Mouse (Mus musculus) liver, embryonic 16.5 days (tissue): ENCODE measurements around the gene Dapk2. TPM values are rescaled to one million over a fixed set of nuclear protein-coding genes. Genes with fewer than 3 reads are reported as not detected.
A peak's percentile ranks its signal among the peaks of the same experiment; 100 is the strongest.

ENCODE experiments used
- ATAC-seq: fragments of 200-750 bp; cut with Nextera tagmentation; 2 replicates; pipeline ENCODE4 v1.8.0; 2017; ENCODE audit warnings: low read depth, mild to moderate bottlenecking, moderate number of reproducible peaks, moderate library complexity
- H3K27ac ChIP-seq: fragments of 300-500 bp; sonication (generic); 2 replicates; pipeline ENCODE4 v1.5.1; 2014; ENCODE audit warnings: mild to moderate bottlenecking, low read length
- H3K27me3 ChIP-seq: fragments of 300-500 bp; sonication (generic); 2 replicates; pipeline ENCODE4 v1.6.1; 2014; ENCODE audit warnings: low read depth, low read length, mixed read lengths; ENCODE audit not compliant: control insufficient read depth, insufficient read depth
- H3K36me3 ChIP-seq: fragments of 300-500 bp; sonication (generic); 2 replicates; pipeline ENCODE4 v1.6.1; 2014; ENCODE audit warnings: mild to moderate bottlenecking; ENCODE audit not compliant: control insufficient read depth, insufficient read depth
- H3K4me1 ChIP-seq: fragments of 300-500 bp; sonication (generic); 2 replicates; pipeline ENCODE4 v1.6.1; 2014; ENCODE audit warnings: low read depth, low read length, mixed read lengths; ENCODE audit not compliant: control insufficient read depth
- H3K4me2 ChIP-seq: fragments of 300-500 bp; sonication (generic); 2 replicates; pipeline ENCODE4 v1.6.1; 2014; ENCODE audit warnings: low read depth, low read length, mixed read lengths
- H3K4me3 ChIP-seq: fragments of 300-500 bp; sonication (generic); 2 replicates; pipeline ENCODE4 v1.5.1; 2014; ENCODE audit warnings: low read depth, mild to moderate bottlenecking, low read length
- H3K9ac ChIP-seq: fragments of 300-500 bp; sonication (generic); 2 replicates; pipeline ENCODE4 v1.6.1; 2014; ENCODE audit warnings: low read depth, low read length
- H3K9me3 ChIP-seq: fragments of 300-500 bp; sonication (generic); replicated peaks from 2 replicates; pipeline ENCODE4 v1.6.1; 2016; ENCODE audit warnings: low read length; ENCODE audit not compliant: control insufficient read depth
- WGBS: fragments of 180-500 bp; shearing (Covaris S2); extraction: QIAGEN DNeasy Blood & Tissue Kit; methylation state at CpG from one replicate; pipeline ENCODE4 v1.1.7; 2014; ENCODE audit not compliant: insufficient replicate concordance; 5-methylcytosine and 5-hydroxymethylcytosine counted together
- polyA plus RNA-seq: library from polyadenylated mRNA; unstranded; fragments of >200 nt; fragmentation: Nextera tagmentation; extraction: Ambion mirVana; gene quantifications from 2 replicates; pipeline ENCODE4 v1.2.1, GENCODE M21; 2015

The Dapk2 gene
- polyA plus RNA-seq: 32.7 and 33.7 TPM in 2 replicates

DNA sequence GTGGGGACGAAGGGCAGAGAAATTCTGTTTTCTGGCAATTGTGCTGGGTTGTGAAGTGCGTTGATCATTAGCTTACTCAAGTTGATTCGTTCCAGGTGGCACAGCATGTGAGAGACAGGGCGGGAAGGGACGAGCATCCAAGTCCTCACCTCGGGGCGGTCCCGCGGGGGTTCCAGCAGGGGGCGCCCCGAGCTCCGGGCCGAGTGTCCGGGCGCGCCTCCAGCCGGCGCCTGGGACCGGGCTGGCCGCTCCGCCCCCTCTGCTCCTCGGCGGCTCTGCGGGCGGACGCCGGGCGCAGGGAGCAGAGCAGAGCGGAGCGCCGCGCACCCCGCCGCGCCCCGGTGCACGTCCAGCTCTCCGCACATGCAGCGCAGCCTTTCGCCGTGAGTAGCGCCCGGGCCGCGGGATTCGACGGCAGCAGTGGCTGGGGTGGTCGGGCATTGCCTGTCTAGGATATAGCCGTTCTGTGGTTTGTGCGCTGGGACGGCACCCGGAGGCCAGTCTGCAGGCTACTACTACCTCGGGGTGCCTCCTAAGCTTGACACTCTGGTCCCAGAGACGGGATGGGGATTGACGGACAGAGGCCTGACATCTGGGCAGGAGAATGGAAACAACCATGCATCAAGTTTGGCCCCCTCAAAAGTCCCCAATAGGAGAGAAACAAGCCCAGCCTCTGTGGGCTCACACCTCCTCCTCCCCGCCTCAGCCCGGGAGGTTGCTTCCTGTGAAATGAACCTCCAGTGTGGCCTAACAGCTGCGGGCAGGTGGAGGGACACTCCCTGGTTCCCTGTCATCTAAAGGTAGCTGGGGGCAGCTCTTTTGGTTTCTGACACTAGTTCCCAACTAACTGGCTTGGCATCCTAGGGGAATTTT, at the start of gene Dapk2:
Gene Dapk2, plus strand, starts transcription at position 266 of the 873 bp plus-strand sequence.
- H3K9me3 ChIP-seq: no peaks in the 10 kb centered on the region
- ATAC-seq: peak; percentile 95
- under 1% methylated on average over 43 of the region's 58 CpGs for WGBS
- peaks cover 30% of the 10 kb centered on the region for H3K4me1 ChIP-seq
- peak within 1 kb of the TSS; percentile 86 for H3K27ac ChIP-seq
- peak within 1 kb of the TSS; percentile 86 for H3K9ac ChIP-seq
- peak within 1 kb of the TSS; percentile 80 for H3K4me2 ChIP-seq
- H3K4me3 ChIP-seq: peak within 1 kb of the TSS; percentile 77
- H3K36me3 ChIP-seq: no peaks in the 10 kb centered on the region
- no peaks in the 10 kb centered on the region for H3K27me3 ChIP-seq

- no peak overlapping the region for H3K4me3 ChIP-seq
- H3K27ac ChIP-seq: no peak overlapping the region
- no peaks in the 10 kb centered on the region for H3K9me3 ChIP-seq
- 90% methylated on average over 1 of the region's 1 CpGs for whole genome bisulfite sequencing
- no peak overlapping the region for H3K4me2 ChIP-seq
- H3K36me3 ChIP-seq: peaks cover 15% of the 10 kb centered on the region
- H3K27me3 ChIP-seq: no peaks in the 10 kb centered on the region
- H3K4me1 ChIP-seq: peaks cover 3% of the 10 kb centered on the region
- H3K9ac ChIP-seq: no peak overlapping the region
- no peak for ATAC-seq
Measured at GRCm38 (mm10) chr9:66109574-66109973, 48.4 kb upstream of the Dapk2 start.

GRCm38 (mm10) chr9:66110126-66110525, 47.9 kb upstream of the Dapk2 start:
- H3K9ac ChIP-seq: no peak overlapping the region
- H3K27ac ChIP-seq: no peak overlapping the region
- no peak for ATAC-seq
- H3K36me3 ChIP-seq: peaks cover 13% of the 10 kb centered on the region
- H3K4me3 ChIP-seq: no peak overlapping the region
- H3K9me3 ChIP-seq: no peaks in the 10 kb centered on the region
- no peak overlapping the region for H3K4me2 ChIP-seq
- 38% methylated on average over 8 of the region's 8 CpGs for WGBS
- H3K4me1 ChIP-seq: peaks cover 6% of the 10 kb centered on the region
- H3K27me3 ChIP-seq: no peaks in the 10 kb centered on the region

GRCm38 (mm10) chr9:66110611-66111379, 47.2 kb upstream of the Dapk2 start:
- Histone ChIP-seq H3K36me3 (peaks cover 9% of the 10 kb centered on the region; the same call in 1 of the 2 replicates), H3K4me3 (no peak overlapping the region), H3K4me1 (peaks cover 7% of the 10 kb centered on the region), H3K27ac (no peak overlapping the region), H3K27me3 (no peaks in the 10 kb centered on the region), H3K4me2 (no peak overlapping the region), H3K9ac (no peak overlapping the region), H3K9me3 (no peaks in the 10 kb centered on the region)
- ATAC-seq: no peak
- WGBS: 81% methylated on average over 8 of the region's 8 CpGs

GRCm38 (mm10) chr9:66114341-66114740, 43.7 kb upstream of the Dapk2 start:
- WGBS: 41% methylated on average over 3 of the region's 3 CpGs
- ATAC-seq: no peak

DNA sequence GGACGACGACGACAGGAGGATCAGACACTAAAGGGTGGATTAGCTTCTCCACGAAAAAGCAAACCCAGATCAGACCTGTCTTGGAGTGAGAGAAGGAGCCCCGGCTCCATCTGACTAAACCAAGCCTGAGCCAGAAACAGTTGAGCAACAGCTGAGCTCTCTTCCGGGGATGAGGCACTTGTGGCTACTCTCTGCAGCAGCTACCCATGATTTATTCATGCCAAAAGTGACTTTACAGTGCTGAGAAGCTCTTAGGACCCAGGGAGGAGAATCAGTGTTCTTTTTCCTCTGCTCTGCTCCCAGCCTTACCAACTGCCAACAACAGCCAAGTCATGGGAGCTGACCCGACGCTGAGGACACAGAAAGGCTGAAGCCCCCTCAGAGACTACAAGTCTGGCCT, 41.1 kb upstream of the Dapk2 start:
- Histone ChIP-seq H3K9ac (no peak overlapping the region), H3K36me3 (no peaks in the 10 kb centered on the region), H3K9me3 (no peaks in the 10 kb centered on the region), H3K27me3 (no peaks in the 10 kb centered on the region), H3K4me2 (no peak overlapping the region), H3K4me1 (peaks cover 34% of the 10 kb centered on the region), H3K4me3 (no peak overlapping the region), H3K27ac (peak overlapping the region; percentile 19; the same call in 1 of the 2 replicates)
- ATAC-seq: no peak
- WGBS: 69% methylated on average over 8 of the region's 8 CpGs

More at GRCm38 (mm10) chr9:66114341-66114740, 43.7 kb upstream of the Dapk2 start:
- Histone ChIP-seq H3K36me3 (no peaks in the 10 kb centered on the region; the same call in 1 of the 2 replicates), H3K4me2 (no peak overlapping the region), H3K4me3 (no peak overlapping the region), H3K27ac (no peak overlapping the region), H3K4me1 (peaks cover 21% of the 10 kb centered on the region), H3K27me3 (no peaks in the 10 kb centered on the region), H3K9ac (no peak overlapping the region), H3K9me3 (no peaks in the 10 kb centered on the region)

DNA sequence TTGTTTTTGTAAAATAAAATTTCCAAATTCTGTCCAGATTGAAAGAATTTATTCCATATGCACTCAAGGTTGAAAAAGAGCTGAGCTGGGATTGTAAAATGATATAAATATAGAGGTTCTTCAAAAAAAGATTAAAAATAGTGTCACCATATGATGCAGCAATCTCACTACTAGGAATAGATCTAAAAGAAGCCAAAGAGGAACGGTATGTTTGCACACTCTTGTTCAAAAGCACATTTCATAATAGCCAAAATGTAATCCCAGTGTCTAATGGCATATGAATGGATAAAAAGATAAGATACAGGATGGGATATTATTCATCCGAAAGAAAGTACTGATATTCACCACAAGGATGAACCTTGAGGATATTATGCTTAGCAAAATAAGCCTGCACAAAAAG, 38.5 kb upstream of the Dapk2 start:
- 71% methylated on average over 2 of the region's 2 CpGs for WGBS
- H3K9me3 ChIP-seq: no peaks in the 10 kb centered on the region
- no peak overlapping the region for H3K4me3 ChIP-seq
- peak overlapping the region; percentile 24; the same call in 1 of the 2 replicates for H3K4me2 ChIP-seq
- peak overlapping the region; percentile 79 for H3K27ac ChIP-seq
- H3K27me3 ChIP-seq: no peaks in the 10 kb centered on the region
- no peak overlapping the region for H3K9ac ChIP-seq
- no peaks in the 10 kb centered on the region for H3K36me3 ChIP-seq
- peaks cover 44% of the 10 kb centered on the region for H3K4me1 ChIP-seq
- ATAC-seq: no peak

GRCm38 (mm10) chr9:66120106-66120505, 37.9 kb upstream of the Dapk2 start:
- H3K9ac ChIP-seq: peak overlapping the region; percentile 21; the same call in 1 of the 2 replicates
- no peaks in the 10 kb centered on the region for H3K36me3 ChIP-seq
- H3K4me2 ChIP-seq: peak overlapping the region; percentile 24
- H3K4me3 ChIP-seq: no peak overlapping the region
- no peaks in the 10 kb centered on the region for H3K9me3 ChIP-seq
- H3K27me3 ChIP-seq: no peaks in the 10 kb centered on the region
- no peak for ATAC-seq
- WGBS: 48% methylated on average over 4 of the region's 4 CpGs
- H3K4me1 ChIP-seq: peaks cover 44% of the 10 kb centered on the region
- peak overlapping the region; percentile 79 for H3K27ac ChIP-seq
